Mouse (Mus musculus): ENCODE data around the gene Mtf1.

GRCm38 (mm10) chr4:124783937-124784336, 18.0 kb upstream of the Mtf1 start:
- no peak for TF ChIP-seq CTCF (IDR thresholded peaks at IDR 0.05; ENCODE audit: extremely low read depth, insufficient read depth, insufficient read length, insufficient replicate concordance)
- TF ChIP-seq POLR2A (IDR thresholded peaks at IDR 0.05; ENCODE audit: low read depth, low read length), result no peak
